Mouse (Mus musculus) erythroblast, embryonic 14.5 days (primary cell): ENCODE measurements around the gene Cd300lf. TPM values are rescaled to one million over a fixed set of nuclear protein-coding genes. Genes with fewer than 3 reads are reported as not detected.

Source experiments
- H3K27me3 ChIP-seq: 2 replicates; pipeline ENCODE4 v1.6.1; 2012; ENCODE audit warnings: inconsistent platforms; ENCODE audit not compliant: control insufficient read depth
- H3K36me3 ChIP-seq: 2 replicates; pipeline ENCODE4 v1.6.1; 2012; ENCODE audit warnings: mild to moderate bottlenecking, inconsistent platforms; ENCODE audit not compliant: control insufficient read depth
- H3K4me1 ChIP-seq: 2 replicates; pipeline ENCODE4 v1.6.1; 2012; ENCODE audit warnings: inconsistent platforms; ENCODE audit not compliant: control insufficient read depth
- H3K4me3 ChIP-seq: replicated peaks from 2 replicates; pipeline ENCODE3; 2012; ENCODE audit warnings: moderate library complexity, mild to moderate bottlenecking, inconsistent platforms
- H3K9me3 ChIP-seq: 2 replicates; pipeline ENCODE4 v1.6.1; 2012; ENCODE audit warnings: low read length, inconsistent platforms, mixed read lengths; ENCODE audit not compliant: control insufficient read depth
- GATA1 ChIP-seq: IDR thresholded peaks from 2 replicates; pipeline ENCODE4 v1.6.1; 2012; ENCODE audit warnings: low read length, inconsistent platforms, mixed read lengths
- TAL1 ChIP-seq: IDR thresholded peaks from 3 replicates; pipeline ENCODE4 v1.6.1; 2012; ENCODE audit warnings: low read length, inconsistent platforms, mixed read lengths
- polyA plus RNA-seq: library from polyadenylated mRNA; stranded (reverse); fragments of >175 nt; gene quantifications from 2 replicates; pipeline ENCODE4 v1.2.3, GENCODE M21; 2012

Gene Cd300lf
- polyA plus RNA-seq, 1 experiment = not detected

DNA sequence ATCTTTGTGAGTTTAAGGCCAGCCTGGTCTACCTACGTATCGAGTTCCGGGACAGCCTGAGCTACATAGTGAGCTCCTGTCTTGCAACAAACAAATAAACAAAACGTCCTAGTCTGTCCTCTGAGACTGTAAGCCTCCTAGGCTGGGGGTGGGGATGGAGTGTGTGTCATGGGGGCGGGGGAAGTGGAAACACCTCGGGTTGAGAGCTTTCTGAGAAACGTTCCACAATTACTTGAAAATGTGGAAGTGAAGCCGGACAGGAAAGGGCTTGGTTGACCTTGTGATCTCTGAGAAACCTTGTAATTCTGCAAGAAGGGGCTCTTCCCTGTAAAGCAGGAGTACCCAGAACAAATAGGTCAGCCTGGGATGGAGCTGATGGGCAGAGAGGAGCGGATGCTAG, 14.4 kb downstream of the Cd300lf start:
- H3K36me3 ChIP-seq = no peaks in the 10 kb centered on the region
- H3K4me3 ChIP-seq = no peak overlapping the region
- TF ChIP-seq GATA1 = no peak
- TF ChIP-seq TAL1 = no peak
- H3K27me3 ChIP-seq = no peaks in the 10 kb centered on the region
- no peaks in the 10 kb centered on the region for H3K4me1 ChIP-seq
- H3K9me3 ChIP-seq = no peaks in the 10 kb centered on the region; the same call in 1 of the 2 replicates

DNA sequence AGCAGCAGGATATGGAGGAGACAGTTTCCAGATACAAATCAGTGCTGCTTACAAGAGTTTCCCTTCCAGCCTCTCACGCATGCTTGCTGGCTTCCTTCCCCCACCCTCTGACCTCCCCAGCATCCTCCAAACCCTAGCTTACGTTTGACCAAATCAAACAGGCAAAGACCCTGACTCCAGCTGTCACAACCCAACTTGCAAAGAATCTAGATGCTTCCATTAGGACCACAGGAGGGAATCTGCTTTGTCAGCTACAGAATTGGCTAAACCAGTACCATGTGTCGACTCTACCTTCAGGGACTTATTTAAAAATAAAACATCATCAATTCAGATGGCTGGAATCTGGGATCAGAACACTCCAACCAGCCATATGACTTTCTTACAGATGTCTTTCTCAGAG, 21.6 kb downstream of the Cd300lf start:
- Histone ChIP-seq H3K9me3 (no peaks in the 10 kb centered on the region), H3K4me3 (no peak overlapping the region), H3K36me3 (no peaks in the 10 kb centered on the region), H3K27me3 (no peaks in the 10 kb centered on the region), H3K4me1 (no peaks in the 10 kb centered on the region)
- TF ChIP-seq TAL1 (no peak), GATA1 (no peak)

DNA sequence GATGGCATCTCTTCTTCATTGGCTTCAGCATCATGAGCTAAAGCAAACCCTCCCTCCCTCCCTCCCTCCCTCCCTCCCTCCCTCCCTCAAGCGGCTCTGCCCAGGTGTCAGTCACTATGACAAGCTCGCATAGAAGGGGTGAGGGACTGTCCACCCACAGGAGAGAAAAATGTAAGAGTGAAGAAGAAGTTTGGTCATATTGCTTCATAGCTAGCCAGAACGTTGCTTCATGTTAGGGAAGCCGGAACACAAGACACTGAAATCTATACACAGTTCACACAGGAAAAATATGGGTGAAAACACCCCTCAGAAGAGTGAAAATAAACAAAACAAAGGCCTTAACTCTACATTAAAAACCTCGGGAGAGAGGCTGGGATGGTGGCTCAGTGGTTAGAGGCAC, 23.5 kb downstream of the Cd300lf start:
- no peaks in the 10 kb centered on the region for H3K4me1 ChIP-seq
- H3K4me3 ChIP-seq = no peak overlapping the region
- TF ChIP-seq TAL1 (no peak), GATA1 (no peak)
- H3K27me3 ChIP-seq = no peaks in the 10 kb centered on the region
- no peaks in the 10 kb centered on the region for H3K36me3 ChIP-seq
- H3K9me3 ChIP-seq = no peaks in the 10 kb centered on the region

DNA sequence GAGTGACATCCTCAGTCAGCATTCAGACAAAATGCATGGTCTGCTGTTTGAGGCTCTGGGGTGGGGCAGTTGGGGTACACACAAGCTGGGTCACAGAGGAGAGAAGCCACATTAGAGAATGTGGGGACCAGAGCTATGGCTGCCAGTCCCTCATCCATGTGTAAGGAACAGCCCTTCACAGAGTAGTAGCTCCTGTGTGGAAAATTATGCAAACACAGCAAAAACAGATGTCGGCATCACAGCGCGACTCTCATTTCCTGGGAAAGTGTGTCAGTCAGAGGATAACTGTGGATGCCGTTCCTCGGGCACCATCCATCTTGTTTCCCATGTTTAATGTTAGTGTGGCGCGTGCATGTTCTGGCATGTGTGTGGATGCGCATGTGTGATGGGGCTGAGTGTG, 25.6 kb downstream of the Cd300lf start:
- Histone ChIP-seq H3K36me3 (no peaks in the 10 kb centered on the region), H3K4me1 (no peaks in the 10 kb centered on the region), H3K9me3 (no peaks in the 10 kb centered on the region), H3K4me3 (no peak overlapping the region), H3K27me3 (no peaks in the 10 kb centered on the region)
- TF ChIP-seq GATA1 (no peak), TAL1 (no peak)

DNA sequence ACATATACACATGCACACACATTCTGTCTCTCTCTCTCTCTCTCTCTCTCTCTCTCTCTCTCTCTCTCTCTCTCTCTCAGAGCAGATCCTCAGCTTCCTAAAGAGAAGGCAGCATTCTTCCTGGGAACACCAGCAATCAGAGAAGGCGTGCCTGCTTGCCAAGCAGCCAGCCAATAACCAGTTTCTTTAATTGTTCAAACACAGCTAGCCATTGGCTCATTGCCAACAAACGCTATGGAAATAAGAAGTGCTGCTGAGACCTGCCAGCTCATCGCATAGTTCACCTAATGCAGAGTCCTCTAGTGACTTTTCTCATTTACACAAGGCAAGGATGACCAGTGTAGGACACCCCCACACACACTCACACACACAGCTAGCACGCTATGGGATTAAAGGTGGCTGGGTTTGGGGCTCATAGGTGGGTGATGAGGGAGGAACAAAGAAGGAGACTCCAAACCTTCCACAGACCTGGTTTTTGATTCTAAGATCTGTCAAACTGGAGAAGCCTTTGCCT, 26.3 kb downstream of the Cd300lf start:
- Histone ChIP-seq H3K4me1 (no peaks in the 10 kb centered on the region), H3K9me3 (no peaks in the 10 kb centered on the region), H3K36me3 (no peaks in the 10 kb centered on the region), H3K4me3 (no peak overlapping the region), H3K27me3 (no peaks in the 10 kb centered on the region)
- TF ChIP-seq GATA1 = no peak
- no peak for TF ChIP-seq TAL1

DNA sequence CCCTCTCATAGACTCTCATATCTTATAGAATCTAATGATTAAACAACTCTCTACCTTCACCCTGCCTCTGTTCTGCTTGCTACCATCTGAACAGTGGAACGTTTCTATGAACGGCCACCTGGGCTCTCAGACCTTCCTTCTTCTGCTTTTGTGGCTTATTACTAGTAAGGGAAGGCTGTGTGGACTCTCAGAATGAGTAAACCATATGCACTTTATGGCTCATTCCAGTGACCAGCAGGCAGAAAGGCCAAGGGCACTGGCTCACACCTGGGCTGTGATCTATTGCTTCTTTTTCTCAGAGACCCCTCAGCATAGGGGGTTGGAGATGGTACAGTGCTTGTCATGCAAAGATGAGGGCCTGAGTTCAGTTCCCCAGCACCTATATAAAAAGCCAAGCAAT, 27.2 kb downstream of the Cd300lf start:
- Histone ChIP-seq H3K27me3 (no peaks in the 10 kb centered on the region), H3K9me3 (no peaks in the 10 kb centered on the region), H3K36me3 (no peaks in the 10 kb centered on the region), H3K4me3 (no peak overlapping the region), H3K4me1 (no peaks in the 10 kb centered on the region)
- TF ChIP-seq GATA1 = no peak
- TF ChIP-seq TAL1 = no peak

DNA sequence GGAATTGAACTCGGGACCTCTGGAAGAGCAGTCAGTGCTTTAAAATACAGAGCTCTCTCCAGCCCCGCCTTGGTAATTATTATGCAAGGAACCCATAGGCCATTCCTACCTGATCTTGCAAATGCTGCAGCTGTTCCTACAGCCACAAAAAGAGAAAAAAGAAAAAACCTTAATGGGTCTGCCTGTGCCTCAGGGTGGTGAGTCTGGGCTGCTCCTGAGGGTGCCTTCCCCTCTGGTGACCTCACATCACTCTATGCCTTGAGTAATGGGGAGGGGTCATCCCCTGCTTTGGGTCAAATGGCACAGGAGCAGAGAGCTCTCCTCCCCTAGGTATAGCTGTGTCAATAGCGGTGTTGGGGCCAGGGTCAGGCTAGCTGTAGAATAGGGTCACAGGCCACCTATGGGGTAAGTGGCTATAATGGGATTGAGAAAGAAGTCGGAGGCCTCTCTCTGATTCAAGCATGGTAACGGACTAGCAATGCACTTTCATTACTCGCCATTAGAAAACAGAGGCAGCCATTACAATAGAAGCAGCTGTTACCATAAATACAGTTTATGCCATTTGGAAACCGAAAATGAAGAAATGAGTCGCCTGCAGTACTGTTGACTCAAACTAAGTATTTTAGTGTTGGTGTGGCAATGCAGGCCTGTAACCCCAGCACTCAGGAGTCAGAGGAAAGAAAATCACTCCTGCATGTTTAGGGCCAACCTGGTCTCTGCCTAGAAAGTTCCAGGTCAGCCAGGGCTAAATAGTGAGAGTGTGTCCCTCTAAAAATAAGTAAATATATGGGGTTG, 28.8 kb downstream of the Cd300lf start:
- H3K36me3 ChIP-seq = no peaks in the 10 kb centered on the region
- no peak for TF ChIP-seq TAL1
- no peak for TF ChIP-seq GATA1
- no peaks in the 10 kb centered on the region for H3K4me1 ChIP-seq
- no peak overlapping the region for H3K4me3 ChIP-seq
- H3K27me3 ChIP-seq = no peaks in the 10 kb centered on the region
- H3K9me3 ChIP-seq = no peaks in the 10 kb centered on the region

DNA sequence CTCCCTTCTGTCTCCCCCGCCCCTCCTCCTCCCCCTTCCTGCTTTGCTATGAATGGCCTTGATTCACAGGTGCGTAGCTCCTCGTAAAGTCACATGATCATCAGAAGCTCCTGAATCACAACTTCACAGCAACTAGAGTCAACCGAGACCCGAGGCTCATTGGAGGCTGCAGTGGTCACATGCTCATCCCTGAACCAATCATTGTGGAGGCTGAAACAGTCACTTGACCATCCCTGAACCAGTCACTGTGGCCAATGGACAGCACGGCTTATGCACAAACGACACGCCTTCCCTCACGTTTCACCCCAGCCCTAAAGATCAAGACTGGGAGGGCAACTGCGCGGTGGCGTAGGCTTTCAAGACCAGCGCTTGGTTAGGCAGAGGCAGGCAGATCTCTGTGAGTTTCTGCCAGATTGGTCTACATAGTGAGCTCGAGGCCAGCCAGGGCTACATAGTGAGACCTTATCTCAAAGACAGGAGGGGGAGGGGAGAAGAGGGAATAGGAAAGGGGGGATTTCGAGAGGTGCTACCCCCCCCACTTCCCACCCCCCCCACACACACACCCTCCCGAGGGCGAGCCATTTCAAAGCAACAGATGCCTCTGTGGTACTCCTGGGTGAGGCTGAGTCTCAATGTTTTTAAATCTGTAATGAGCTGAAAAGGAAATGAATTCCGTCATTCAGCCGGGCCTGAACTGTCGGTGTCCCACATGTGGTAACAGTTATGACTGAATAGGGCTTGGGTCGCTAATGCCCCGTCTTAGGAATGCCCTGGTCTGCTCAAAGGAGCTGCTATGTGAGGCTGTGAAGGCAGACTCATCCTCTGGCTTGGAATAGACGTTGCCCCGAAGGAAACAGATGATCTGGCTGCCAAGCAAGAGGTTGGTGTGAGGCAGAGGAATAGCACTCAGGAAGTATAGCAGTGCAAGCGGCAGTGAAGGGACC, 30.1 kb downstream of the Cd300lf start:
- H3K36me3 ChIP-seq = no peaks in the 10 kb centered on the region
- H3K27me3 ChIP-seq = no peaks in the 10 kb centered on the region
- no peak for TF ChIP-seq GATA1
- no peak for TF ChIP-seq TAL1
- no peaks in the 10 kb centered on the region for H3K4me1 ChIP-seq
- H3K4me3 ChIP-seq = no peak overlapping the region
- no peaks in the 10 kb centered on the region for H3K9me3 ChIP-seq

DNA sequence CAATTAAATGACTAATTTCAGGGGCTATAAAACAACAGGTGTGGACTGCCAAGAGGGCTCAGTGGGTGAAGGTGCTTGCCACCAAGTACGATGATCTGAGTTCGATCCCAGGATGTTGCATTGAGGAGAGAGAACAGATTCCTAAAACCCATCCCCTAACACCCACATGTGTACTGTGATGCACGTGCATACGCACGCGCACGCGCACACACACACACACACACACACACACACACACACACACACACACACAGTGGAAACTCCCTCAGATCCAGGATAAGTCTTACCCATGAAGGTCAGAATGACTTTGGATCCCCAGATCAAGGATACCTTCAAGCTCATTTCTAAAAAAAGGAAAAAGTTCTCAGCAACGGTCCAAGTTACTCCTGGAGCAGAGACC, 31.7 kb downstream of the Cd300lf start:
- Histone ChIP-seq H3K4me1 (no peaks in the 10 kb centered on the region), H3K4me3 (no peak overlapping the region), H3K27me3 (no peaks in the 10 kb centered on the region), H3K9me3 (no peaks in the 10 kb centered on the region), H3K36me3 (no peaks in the 10 kb centered on the region)
- TF ChIP-seq GATA1 (no peak), TAL1 (no peak)
